Mouse (Mus musculus): ENCODE results near the gene Hace1. TPM values are rescaled to one million over a fixed set of nuclear protein-coding genes. Genes with fewer than 3 reads are reported as not detected.
A peak's percentile ranks its signal among the peaks of the same experiment; 100 is the strongest.
"Not testable (repeated sequence)": the region's sequence is repeated elsewhere in the genome, so short reads cannot be mapped to it uniquely, and the experiment has no call there.

The Hace1 gene
- polyA plus RNA-seq (2012; ENCODE audit: insufficient read depth, insufficient read length, low replicate concordance, missing spikeins), result not detected in 2 replicates

DNA sequence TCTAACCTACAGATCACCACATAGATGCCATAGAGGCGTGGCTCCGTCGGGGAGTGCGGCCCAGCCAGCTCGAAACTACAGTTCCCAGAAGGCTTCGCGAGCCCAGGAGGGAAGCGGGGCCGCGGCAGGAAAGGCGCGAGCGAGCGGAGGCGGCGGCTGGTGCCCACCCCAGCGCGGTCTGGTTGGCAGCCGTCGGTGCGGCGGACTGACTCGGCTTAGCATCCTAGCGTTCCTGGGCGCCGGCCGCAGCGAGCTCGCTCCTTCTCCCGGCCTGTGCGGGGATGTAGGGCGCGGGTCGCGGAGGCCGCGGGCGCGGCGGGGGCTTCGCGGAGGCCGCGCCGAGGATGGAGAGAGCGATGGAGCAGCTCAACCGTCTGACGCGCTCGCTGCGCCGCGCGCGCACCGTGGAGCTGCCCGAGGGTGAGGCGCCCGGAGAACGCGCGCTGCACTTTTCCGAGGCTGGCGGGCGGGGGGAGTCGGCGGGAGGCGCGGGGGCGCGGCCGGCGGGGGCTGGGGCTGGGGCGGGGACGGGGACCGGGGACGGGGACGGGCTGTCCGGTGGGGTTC is at the start of gene Hace1:
TSS of gene Hace1 (plus strand) at position 99 of the 567 bp plus-strand sequence.
- Histone ChIP-seq H3K4me1 (ENCODE audit: control insufficient read depth, insufficient read depth, low read length) (peaks cover 5% of the 10 kb centered on the region; the same call in 1 of the 2 replicates), H3K27ac (ENCODE audit: insufficient read depth, low read depth, low read length) (peak within 1 kb of the TSS; percentile 77), H3K4me3 (ENCODE audit: insufficient read depth, low read depth, low read length) (peak within 1 kb of the TSS; percentile 94)
- TF ChIP-seq CTCF (IDR thresholded peaks at IDR 0.05; ENCODE audit: insufficient read depth, low read depth, low read length), result no peak
- peak; percentile 85 for TF ChIP-seq POLR2A (IDR thresholded peaks at IDR 0.05; ENCODE audit: insufficient read depth, low read depth, low read length)
- under 1% methylated on average over 79 of the region's 79 CpGs for WGBS

DNA sequence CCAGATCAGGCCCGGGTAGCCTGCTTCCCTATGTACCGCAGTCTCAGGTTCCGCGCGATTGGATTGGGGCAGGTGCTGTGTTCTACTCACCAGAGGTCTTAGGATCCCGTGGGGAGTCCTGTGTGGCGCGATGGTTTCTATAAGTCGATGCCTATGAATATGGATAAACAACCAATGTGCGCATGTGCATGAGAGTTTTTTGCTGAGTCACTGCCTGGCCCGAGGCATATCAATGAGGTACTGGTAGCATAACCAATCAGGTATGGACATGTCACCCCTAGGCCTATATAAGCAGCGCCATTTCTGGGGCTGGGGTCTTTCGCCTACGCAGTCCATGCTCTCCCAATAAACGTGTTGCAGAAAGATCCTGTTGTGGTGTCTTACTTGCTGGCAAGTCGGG is 40.3 kb upstream of the Hace1 start:
- not testable (repeated sequence) for H3K4me1 ChIP-seq (ENCODE audit: control insufficient read depth, insufficient read depth, low read length); H3K27ac ChIP-seq (ENCODE audit: insufficient read depth, low read depth, low read length); H3K4me3 ChIP-seq (ENCODE audit: insufficient read depth, low read depth, low read length)
- WGBS, result 96% methylated on average over 16 of the region's 16 CpGs

DNA sequence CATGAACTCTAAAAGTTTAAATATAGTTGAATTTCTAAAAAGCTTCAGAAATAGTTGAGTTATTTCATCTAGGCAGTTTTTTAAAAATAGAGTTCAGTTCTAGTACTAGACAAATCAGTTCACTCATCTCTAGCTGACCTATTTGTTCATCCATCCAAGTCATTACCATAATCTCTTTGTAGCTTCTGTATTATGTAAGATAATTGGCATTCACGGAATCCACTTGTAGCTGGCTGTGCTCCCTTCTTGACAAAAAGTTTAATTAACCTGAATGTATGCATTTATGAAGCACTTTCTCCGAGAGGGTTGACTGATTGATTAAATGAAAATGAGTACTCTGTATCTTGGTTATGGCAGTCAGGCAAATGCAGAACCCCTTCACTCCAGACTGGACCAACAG is 34.9 kb upstream of the Hace1 start:
- 33% methylated on average over 2 of the region's 2 CpGs for WGBS
- Histone ChIP-seq H3K4me1 (ENCODE audit: control insufficient read depth, insufficient read depth, low read length) (no peaks in the 10 kb centered on the region), H3K4me3 (ENCODE audit: insufficient read depth, low read depth, low read length) (no peak overlapping the region), H3K27ac (ENCODE audit: insufficient read depth, low read depth, low read length) (no peak overlapping the region)
- TF ChIP-seq CTCF (IDR thresholded peaks at IDR 0.05; ENCODE audit: insufficient read depth, low read depth, low read length) (no peak), POLR2A (IDR thresholded peaks at IDR 0.05; ENCODE audit: insufficient read depth, low read depth, low read length) (no peak)

DNA sequence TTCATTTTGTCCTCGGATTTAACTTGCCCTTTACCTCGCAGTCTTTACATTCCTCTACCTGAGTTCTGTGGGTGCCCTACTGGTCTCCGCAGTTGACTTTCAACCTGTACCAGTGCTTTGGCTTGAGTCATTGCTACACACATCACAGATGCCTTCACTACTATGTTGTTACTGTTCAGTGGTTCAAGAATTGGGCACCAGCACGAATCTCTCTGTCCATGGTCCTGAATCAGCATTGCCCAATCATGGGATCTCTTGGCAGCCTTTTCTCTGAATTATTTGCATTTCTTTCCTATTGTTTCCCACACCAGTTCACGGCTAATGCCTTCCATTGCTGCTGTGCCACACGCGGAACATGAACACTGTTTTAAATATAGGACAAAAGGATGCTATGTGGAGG is 30.8 kb upstream of the Hace1 start:
- Histone ChIP-seq H3K27ac (ENCODE audit: insufficient read depth, low read depth, low read length) (no peak overlapping the region), H3K4me1 (ENCODE audit: control insufficient read depth, insufficient read depth, low read length) (no peaks in the 10 kb centered on the region), H3K4me3 (ENCODE audit: insufficient read depth, low read depth, low read length) (no peak overlapping the region)
- WGBS, result 38% methylated on average over 7 of the region's 7 CpGs
- no peak for TF ChIP-seq POLR2A (IDR thresholded peaks at IDR 0.05; ENCODE audit: insufficient read depth, low read depth, low read length)
- TF ChIP-seq CTCF (IDR thresholded peaks at IDR 0.05; ENCODE audit: insufficient read depth, low read depth, low read length), result no peak

DNA sequence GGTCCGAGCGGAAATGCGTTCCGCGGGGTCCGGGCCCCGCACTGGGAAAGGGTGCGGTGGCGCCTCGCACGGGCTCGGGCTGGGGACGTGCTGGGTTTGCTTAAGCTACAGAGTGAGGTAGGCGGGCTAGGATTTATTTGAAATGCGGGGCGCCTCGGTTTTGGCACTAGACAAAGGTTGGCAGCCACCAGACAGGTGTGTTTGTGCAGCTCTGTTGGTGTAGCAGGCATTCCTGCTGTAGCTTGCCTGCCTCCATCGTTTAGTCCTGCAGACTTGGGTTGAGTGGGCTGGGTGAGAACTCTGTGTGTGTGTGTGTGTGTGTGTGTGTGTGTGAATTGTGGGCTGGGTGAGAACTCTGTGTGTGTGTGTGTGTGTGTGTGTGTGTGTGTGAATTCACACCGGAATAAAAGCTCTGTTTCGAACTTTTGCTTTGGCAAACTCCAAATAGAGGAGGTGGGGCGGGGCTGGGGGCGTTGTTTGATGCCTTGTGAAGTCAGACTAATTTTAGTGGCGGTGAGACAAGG is 731 bp downstream of the Hace1 start:
- TF ChIP-seq POLR2A (IDR thresholded peaks at IDR 0.05; ENCODE audit: insufficient read depth, low read depth, low read length) (no peak), CTCF (IDR thresholded peaks at IDR 0.05; ENCODE audit: insufficient read depth, low read depth, low read length) (no peak)
- H3K4me3 ChIP-seq (ENCODE audit: insufficient read depth, low read depth, low read length), result peak overlapping the region; percentile 94
- H3K4me1 ChIP-seq (ENCODE audit: control insufficient read depth, insufficient read depth, low read length), result peaks cover 5% of the 10 kb centered on the region; the same call in 1 of the 2 replicates
- H3K27ac ChIP-seq (ENCODE audit: insufficient read depth, low read depth, low read length), result no peak overlapping the region
- under 1% methylated on average over 23 of the region's 23 CpGs for WGBS

DNA sequence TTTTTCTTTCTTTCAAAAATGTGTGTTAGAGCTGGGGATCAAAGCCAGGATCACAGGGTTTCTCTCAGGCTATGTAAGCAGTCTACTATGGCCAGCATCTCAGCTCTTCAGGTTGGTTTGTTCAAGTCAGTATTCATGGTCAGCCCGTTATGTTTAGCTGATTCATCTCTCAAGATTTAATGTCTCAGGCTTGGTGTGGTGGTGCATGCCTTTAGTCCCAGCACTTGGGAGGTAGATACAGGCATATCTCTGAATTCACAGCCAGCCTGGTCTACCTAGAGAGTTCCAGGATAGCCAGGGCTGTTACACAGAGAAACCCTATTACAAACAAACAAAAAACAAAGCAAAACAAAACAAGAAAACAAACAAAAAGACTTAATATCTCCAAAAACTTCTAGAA is 5.7 kb downstream of the Hace1 start:
- peaks cover 4% of the 10 kb centered on the region; the same call in 1 of the 2 replicates for H3K4me1 ChIP-seq (ENCODE audit: control insufficient read depth, insufficient read depth, low read length)
- WGBS, result 70% methylated on average over 1 of the region's 1 CpGs
- H3K4me3 ChIP-seq (ENCODE audit: insufficient read depth, low read depth, low read length), result no peak overlapping the region
- no peak overlapping the region for H3K27ac ChIP-seq (ENCODE audit: insufficient read depth, low read depth, low read length)
- TF ChIP-seq CTCF (IDR thresholded peaks at IDR 0.05; ENCODE audit: insufficient read depth, low read depth, low read length) (no peak), POLR2A (IDR thresholded peaks at IDR 0.05; ENCODE audit: insufficient read depth, low read depth, low read length) (no peak)

DNA sequence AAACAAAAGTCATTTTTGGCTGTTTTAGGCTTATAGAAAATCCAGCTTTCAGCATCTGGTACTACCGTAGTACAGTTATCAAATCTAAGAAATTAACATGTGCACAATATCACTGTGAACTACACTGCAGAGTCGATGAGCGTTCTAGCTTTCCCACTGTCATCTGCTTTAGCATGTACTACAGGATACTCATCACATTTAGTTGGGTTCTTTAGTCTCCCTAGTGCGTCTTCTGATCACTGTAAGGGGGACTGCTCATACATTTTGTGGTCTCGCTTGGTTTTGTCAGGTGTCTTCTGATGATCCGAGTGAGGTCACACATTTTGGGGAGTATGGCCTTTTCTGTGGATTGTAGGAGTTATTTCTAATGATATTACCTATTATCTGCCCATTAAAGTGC is 6.2 kb downstream of the Hace1 start:
- WGBS, result 93% methylated on average over 6 of the region's 6 CpGs

DNA sequence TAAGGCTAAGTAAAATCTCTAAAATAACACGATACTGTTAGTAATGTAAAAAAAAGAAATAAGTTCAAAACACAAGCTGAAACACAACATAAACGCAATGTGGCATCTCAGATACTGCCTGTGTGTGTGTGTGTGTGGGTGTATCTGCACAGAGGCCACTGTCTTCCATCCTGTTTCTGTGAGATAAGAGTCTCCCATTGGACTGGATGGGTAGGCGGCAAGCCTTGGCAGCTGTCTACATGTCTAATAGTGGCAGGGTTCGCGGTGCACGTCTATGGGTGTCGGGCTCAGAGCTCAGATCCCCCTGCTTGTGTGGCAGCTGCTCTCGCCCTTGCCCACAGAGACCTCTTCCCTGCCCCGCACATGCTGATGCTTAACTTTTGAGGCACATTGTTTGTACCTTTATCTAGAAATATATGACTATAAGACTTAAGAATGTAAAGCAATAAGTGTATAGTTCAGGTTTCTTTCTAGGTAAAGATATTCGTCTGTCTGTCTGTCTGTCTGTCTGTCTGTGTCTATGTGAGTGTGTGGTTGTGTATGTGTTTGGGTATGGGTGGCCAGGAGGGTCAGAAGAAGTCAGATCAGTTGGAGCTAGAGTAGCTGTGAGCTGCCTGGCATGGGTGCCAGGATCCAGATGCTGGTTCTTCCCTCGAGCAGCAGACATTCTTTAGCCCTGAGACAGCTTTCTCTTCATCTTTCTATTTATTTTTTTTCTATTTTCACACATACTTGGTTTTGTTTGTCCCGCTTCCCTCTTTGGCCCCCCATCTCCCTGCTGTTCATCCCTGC is 6.9 kb downstream of the Hace1 start:
- TF ChIP-seq CTCF (IDR thresholded peaks at IDR 0.05; ENCODE audit: insufficient read depth, low read depth, low read length) (no peak), POLR2A (IDR thresholded peaks at IDR 0.05; ENCODE audit: insufficient read depth, low read depth, low read length) (no peak)
- WGBS, result 91% methylated on average over 12 of the region's 12 CpGs
- Histone ChIP-seq H3K4me1 (ENCODE audit: control insufficient read depth, insufficient read depth, low read length) (no peaks in the 10 kb centered on the region), H3K4me3 (ENCODE audit: insufficient read depth, low read depth, low read length) (no peak overlapping the region), H3K27ac (ENCODE audit: insufficient read depth, low read depth, low read length) (no peak overlapping the region)

More for the DNA sequence above, 6.2 kb downstream of the Hace1 start:
- Histone ChIP-seq H3K27ac (ENCODE audit: insufficient read depth, low read depth, low read length) (no peak overlapping the region), H3K4me1 (ENCODE audit: control insufficient read depth, insufficient read depth, low read length) (no peaks in the 10 kb centered on the region), H3K4me3 (ENCODE audit: insufficient read depth, low read depth, low read length) (no peak overlapping the region)
- TF ChIP-seq POLR2A (IDR thresholded peaks at IDR 0.05; ENCODE audit: insufficient read depth, low read depth, low read length), result no peak
- no peak for TF ChIP-seq CTCF (IDR thresholded peaks at IDR 0.05; ENCODE audit: insufficient read depth, low read depth, low read length)

DNA sequence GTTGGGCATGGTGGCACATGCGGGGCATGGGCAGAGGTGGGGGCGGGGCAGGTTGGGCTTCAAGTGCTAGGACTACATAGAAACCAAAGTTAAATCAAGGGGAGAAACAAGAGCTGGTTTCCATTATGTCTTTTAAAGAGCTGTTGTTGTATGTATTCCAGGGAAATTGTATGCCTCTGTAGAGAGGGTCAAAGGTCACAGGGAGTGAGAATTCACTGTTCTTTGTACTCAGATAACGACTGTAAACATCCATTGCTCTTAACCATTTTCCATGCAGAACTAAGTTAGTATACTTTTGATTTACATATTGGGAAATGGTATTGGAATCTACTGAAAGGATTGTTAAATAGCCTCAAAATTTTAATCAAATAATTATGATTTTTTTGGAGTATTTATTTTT is 28.2 kb downstream of the Hace1 start:
- H3K4me3 ChIP-seq (ENCODE audit: insufficient read depth, low read depth, low read length), result no peak overlapping the region
- 67% methylated on average over 3 of the region's 3 CpGs for WGBS

More for the DNA sequence above, 28.2 kb downstream of the Hace1 start:
- TF ChIP-seq POLR2A (IDR thresholded peaks at IDR 0.05; ENCODE audit: insufficient read depth, low read depth, low read length) (no peak), CTCF (IDR thresholded peaks at IDR 0.05; ENCODE audit: insufficient read depth, low read depth, low read length) (no peak)
- no peak overlapping the region for H3K27ac ChIP-seq (ENCODE audit: insufficient read depth, low read depth, low read length)
- no peaks in the 10 kb centered on the region for H3K4me1 ChIP-seq (ENCODE audit: control insufficient read depth, insufficient read depth, low read length)
